Mouse (Mus musculus) ES-E14 (cell line): ENCODE measurements at regions not wholly inside any gene's neighbourhood (a gene's known extent, or its start where the extent isn't known, plus 50 kb on each side); places are given as distances from the start of the nearest gene placed in this dataset.

Experiments
- DNase-seq: peaks from one replicate; pipeline ENCODE4 v3.0.0-alpha.2; 2013; ENCODE audit warnings: low read depth, low spot score
- H3K27ac ChIP-seq: 2 replicates; pipeline ENCODE4 v1.5.1; 2012; ENCODE audit warnings: low read depth, mild to moderate bottlenecking, low read length, moderate library complexity, mixed read lengths; ENCODE audit not compliant: poor library complexity, insufficient read depth, severe bottlenecking
- H3K36me3 ChIP-seq: 2 replicates; pipeline ENCODE4 v1.6.1; 2012; ENCODE audit warnings: mild to moderate bottlenecking, low read length, moderate library complexity, mixed read lengths; ENCODE audit not compliant: control insufficient read depth, poor library complexity, insufficient read depth, severe bottlenecking
- H3K4me1 ChIP-seq, 2 experiments: fragments of 150-350 bp in 1 of 2; sonication (generic) in 1 of 2; 2 replicates each; pipeline ENCODE4 v1.6.1; 2012; ENCODE audit warnings: low read length in 2 of 2, mild to moderate bottlenecking in 1 of 2, mixed read lengths in 1 of 2; ENCODE audit not compliant: control insufficient read depth in 2 of 2, insufficient read depth in 2 of 2, poor library complexity in 1 of 2
- H3K4me3 ChIP-seq, 2 experiments: fragments of 150-350 bp in 1 of 2; sonication (generic) in 1 of 2; 2 replicates each; pipeline ENCODE4 v1.5.1; 2012; ENCODE audit warnings: low read length in 2 of 2, low read depth in 1 of 2, mild to moderate bottlenecking in 1 of 2, mixed read lengths in 1 of 2; ENCODE audit not compliant: insufficient read depth in 1 of 2, poor library complexity in 1 of 2, severe bottlenecking in 1 of 2
- H3K9ac ChIP-seq: 2 replicates; pipeline ENCODE4 v1.6.1; 2012; ENCODE audit warnings: low read depth, mild to moderate bottlenecking, low read length, mixed read lengths; ENCODE audit not compliant: poor library complexity, insufficient read depth, severe bottlenecking
- H3K9me3 ChIP-seq: fragments of 150-350 bp; sonication (generic); 2 replicates; pipeline ENCODE4 v1.6.1; 2012; ENCODE audit warnings: low read depth, mild to moderate bottlenecking, low read length; ENCODE audit not compliant: control insufficient read depth, insufficient read depth
- CHD2 ChIP-seq: IDR thresholded peaks from 2 replicates; pipeline ENCODE4 v1.6.1; 2014; ENCODE audit warnings: mild to moderate bottlenecking, low read depth, low read length, inconsistent platforms
- HCFC1 ChIP-seq: IDR thresholded peaks from 2 replicates; pipeline ENCODE4 v1.6.1; 2012; ENCODE audit warnings: low read length, inconsistent platforms, borderline replicate concordance; ENCODE audit not compliant: insufficient read depth
- MAFK ChIP-seq: IDR thresholded peaks from 2 replicates; pipeline ENCODE4 v1.6.1; 2014; ENCODE audit warnings: mild to moderate bottlenecking, low read depth, low read length, inconsistent platforms; ENCODE audit not compliant: insufficient read depth
- ZC3H11A ChIP-seq: IDR thresholded peaks from 2 replicates; pipeline ENCODE4 v1.6.1; 2012; ENCODE audit warnings: low read depth, mild to moderate bottlenecking, inconsistent platforms, low read length, borderline replicate concordance
- ZNF384 ChIP-seq: IDR thresholded peaks from 2 replicates; pipeline ENCODE4 v1.6.1; 2012; ENCODE audit warnings: low read depth, low read length, inconsistent platforms
- in situ Hi-C, 2 experiments: fragments of 600-800 bp; cut with MboI; formaldehyde crosslinking; loops; one replicate each; pipeline ENCODE4 v1.15.1; 2025; ENCODE audit warnings: low sequenced_read_pairs in 2 of 2, inconsistent platforms in 1 of 2; ENCODE audit not compliant: unreplicated experiment in 2 of 2

DNA sequence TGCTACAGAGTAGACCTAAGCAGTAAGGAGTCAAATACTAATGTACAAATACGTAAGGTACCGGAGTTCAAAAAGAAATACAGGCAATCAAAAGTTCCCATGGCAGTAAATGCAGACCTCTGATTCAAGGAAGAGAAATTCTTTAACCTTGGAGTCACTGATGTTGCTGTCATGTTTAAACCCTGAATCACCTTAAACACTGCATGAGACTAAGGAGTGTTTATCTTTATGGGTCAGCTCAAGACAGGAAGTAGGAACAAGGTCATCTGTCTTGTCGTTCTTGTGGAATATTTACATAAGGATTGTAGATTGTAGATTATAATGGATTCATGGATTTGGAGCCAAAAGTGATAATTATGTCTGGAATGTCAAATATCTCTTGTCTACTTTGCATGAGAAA, 1708.7 kb upstream of the Slc10a2 start:
- in situ Hi-C loops, result no loop called here
- Histone ChIP-seq H3K36me3 (no peaks in the 10 kb centered on the region), H3K9me3 (no peaks in the 10 kb centered on the region), H3K27ac (no peak overlapping the region), H3K4me3 (no peak overlapping the region), H3K9ac (no peak overlapping the region), H3K4me1 (no peaks in the 10 kb centered on the region)
- no peak for DNase-seq
- TF ChIP-seq ZC3H11A (no peak), CHD2 (no peak), ZNF384 (no peak), MAFK (no peak), HCFC1 (no peak)

GRCm38 (mm10) chr8:6807116-6807515, 1702.0 kb upstream of the Slc10a2 start:
- Histone ChIP-seq H3K4me1 (no peaks in the 10 kb centered on the region), H3K27ac (no peak overlapping the region), H3K36me3 (no peaks in the 10 kb centered on the region), H3K9ac (no peak overlapping the region), H3K9me3 (no peaks in the 10 kb centered on the region), H3K4me3 (no peak overlapping the region)
- TF ChIP-seq HCFC1 (no peak), CHD2 (no peak), ZNF384 (no peak)
- no peak for DNase-seq
- in situ Hi-C loops, result no loop called here

DNA sequence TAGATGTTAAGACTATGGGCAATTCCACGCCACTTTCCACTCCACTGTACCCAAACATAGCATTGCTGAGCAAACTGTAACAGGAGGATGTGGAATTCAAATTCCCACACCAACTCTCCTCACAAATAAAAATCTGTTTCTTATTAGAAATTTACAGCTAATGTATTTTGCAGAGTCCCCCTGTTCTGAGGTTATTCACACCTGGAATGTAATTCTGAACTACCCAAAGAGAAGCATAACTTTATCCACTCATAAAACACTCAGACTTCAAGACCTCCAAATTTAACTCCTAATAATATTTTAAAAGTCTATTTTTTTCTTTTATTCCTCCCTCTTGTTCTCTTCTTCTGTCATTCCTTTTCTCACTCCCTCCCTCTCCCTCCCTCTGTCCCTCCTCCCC, 1698.0 kb upstream of the Slc10a2 start:
- Histone ChIP-seq H3K4me3 (no peak overlapping the region), H3K9ac (no peak overlapping the region), H3K36me3 (no peaks in the 10 kb centered on the region), H3K27ac (no peak overlapping the region), H3K4me1 (no peaks in the 10 kb centered on the region), H3K9me3 (no peaks in the 10 kb centered on the region)
- TF ChIP-seq HCFC1 (no peak), ZC3H11A (no peak), MAFK (no peak), CHD2 (no peak), ZNF384 (no peak)
- DNase-seq, result no peak
- in situ Hi-C loops, result no loop called here

DNA sequence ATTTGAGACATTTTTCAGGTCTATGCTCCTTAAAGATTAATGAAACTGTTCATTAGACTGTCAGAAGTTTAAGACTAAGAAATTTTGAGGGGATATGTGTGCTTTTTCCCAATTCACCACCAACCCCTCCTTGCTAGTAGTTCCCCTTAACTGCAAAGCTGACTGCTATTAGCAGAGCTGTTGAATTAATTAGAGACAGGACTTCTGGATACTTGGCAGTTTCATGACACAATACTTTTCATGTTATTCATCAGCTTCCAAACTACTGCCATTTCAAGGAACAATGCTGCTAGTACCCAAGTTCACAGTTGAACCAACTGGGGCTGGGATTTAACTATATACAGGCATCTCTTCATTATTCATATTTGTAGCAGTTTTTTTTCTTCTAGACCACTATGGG, 1695.9 kb upstream of the Slc10a2 start:
- no peaks in the 10 kb centered on the region for H3K9me3 ChIP-seq
- in situ Hi-C loops, result no loop called here
- no peak for DNase-seq

GRCm38 (mm10) chr8:6789096-6789495, 1683.9 kb upstream of the Slc10a2 start:
- in situ Hi-C loops, result no loop called here

More for the DNA sequence above, 1695.9 kb upstream of the Slc10a2 start:
- H3K9ac ChIP-seq, result no peak overlapping the region
- TF ChIP-seq MAFK (no peak), HCFC1 (no peak), ZC3H11A (no peak), CHD2 (no peak), ZNF384 (no peak)
- H3K27ac ChIP-seq, result no peak overlapping the region
- no peak overlapping the region for H3K4me3 ChIP-seq
- H3K36me3 ChIP-seq, result no peaks in the 10 kb centered on the region
- no peaks in the 10 kb centered on the region for H3K4me1 ChIP-seq

More at GRCm38 (mm10) chr8:6789096-6789495, 1683.9 kb upstream of the Slc10a2 start:
- Histone ChIP-seq H3K9me3 (no peaks in the 10 kb centered on the region), H3K36me3 (no peaks in the 10 kb centered on the region), H3K4me1 (no peaks in the 10 kb centered on the region), H3K27ac (no peak overlapping the region), H3K9ac (no peak overlapping the region), H3K4me3 (no peak overlapping the region)
- DNase-seq, result no peak
- TF ChIP-seq MAFK (no peak), ZC3H11A (no peak), ZNF384 (no peak), CHD2 (no peak), HCFC1 (no peak)
